8 mouse cellular contexts compared by ENCODE assay signal in the genomic region with DNA sequence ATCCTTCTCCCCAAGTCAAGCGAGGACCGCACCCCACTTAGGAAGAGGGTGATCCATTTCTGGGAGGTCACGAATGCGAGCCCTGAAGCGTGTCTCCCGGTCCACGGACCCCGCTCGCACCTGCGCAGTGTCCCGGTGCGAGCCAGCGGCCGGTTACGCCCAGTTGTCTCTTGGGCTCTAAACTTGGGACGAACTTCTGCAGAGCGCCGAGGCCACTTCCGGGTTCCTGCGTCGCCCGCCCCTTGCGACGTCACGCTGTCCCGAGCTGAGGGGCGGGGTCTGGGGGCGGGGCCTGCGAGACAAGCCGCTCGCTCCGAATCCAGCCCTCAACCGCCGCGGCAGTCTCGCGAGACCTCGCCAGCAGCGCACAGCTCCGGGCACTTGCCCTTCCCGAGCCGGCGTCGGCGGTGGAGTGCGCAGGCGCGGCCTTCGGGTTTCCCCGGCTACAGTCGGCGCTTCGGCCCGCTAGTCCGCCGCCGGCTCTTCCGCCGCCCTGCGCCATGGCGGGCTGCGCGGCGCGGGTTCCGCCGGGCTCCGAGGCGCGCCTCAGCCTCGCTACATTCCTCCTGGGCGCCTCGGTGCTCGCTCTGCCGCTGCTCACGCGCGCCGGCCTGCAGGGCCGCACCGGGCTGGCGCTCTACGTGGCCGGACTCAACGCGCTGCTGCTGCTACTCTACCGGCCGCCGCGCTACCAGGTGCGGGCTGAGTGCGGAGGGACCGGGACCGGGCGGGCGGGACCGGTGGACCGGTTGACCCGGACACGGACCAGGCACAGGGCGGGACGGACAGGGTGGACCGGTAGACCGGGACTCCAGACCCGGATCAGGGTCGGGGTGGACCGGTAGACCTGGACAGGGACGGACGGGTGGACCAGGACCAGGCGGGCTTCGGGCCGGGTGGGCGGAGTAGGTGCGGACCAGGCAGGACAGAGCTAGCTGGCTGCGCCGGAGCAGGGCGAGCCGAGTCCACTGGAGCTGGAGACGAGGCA. TPM values are rescaled to one million over a fixed set of nuclear protein-coding genes. Genes with fewer than 3 reads are reported as not detected.
DNase-seq lines count a peak whose midpoint lies in the region; ATAC-seq and TF ChIP-seq lines count a peak whose summit lies in the region.

A gene (plus strand): TSS at position 354 of the 988 bp plus-strand sequence.

- peak within 1 kb of the TSS; percentile 81 for H3K4me3 ChIP-seq in hindbrain, embryonic 13.5 days

- peak within 1 kb of the TSS; percentile 87 for H3K27ac ChIP-seq in hindbrain, embryonic 13.5 days

- H3K4me2 ChIP-seq in hindbrain, embryonic 13.5 days: peak within 1 kb of the TSS; percentile 91

- peaks cover 44% of the 10 kb centered on the region for H3K4me1 ChIP-seq in hindbrain, embryonic 13.5 days (replicated peaks)

- no peaks in the 10 kb centered on the region for H3K9me3 ChIP-seq in hindbrain, embryonic 13.5 days

- in situ Hi-C loops in Patski (cut with MboI; ENCODE audit: low pct_unique_long_range_greater_than_20kb): no loop called here

- peak; percentile 69 for ATAC-seq in Patski
- peak; percentile 92 for ATAC-seq in hindbrain, embryonic 13.5 days (ENCODE audit: low FRiP score)

- no peaks in the 10 kb centered on the region for H3K27me3 ChIP-seq in Patski
- peaks cover 47% of the 10 kb centered on the region for H3K27me3 ChIP-seq in hindbrain, embryonic 13.5 days

- POLR2A ChIA-PET in Patski (lab: Charles Lee): interaction anchor here (1.1 kb wide), 1 partner anchor 10 kb away, joined by 3 read pairs; no protein-coding TSS in a partner anchor

- under 1% methylated on average over 118 of the region's 119 CpGs for WGBS in hindbrain, embryonic 13.5 days

- TF ChIP-seq CTCF in Patski (IDR thresholded peaks at IDR 0.05): no peak

- CTCF ChIA-PET in Patski (lab: Charles Lee): no interaction called here

- peaks cover 27% of the 10 kb centered on the region for H3K36me3 ChIP-seq in hindbrain, embryonic 13.5 days

- peak within 1 kb of the TSS; percentile 98 for H3K9ac ChIP-seq in hindbrain, embryonic 13.5 days

- peak; percentile 81 for DNase-seq in Patski (ENCODE audit: low read depth, low spot score)
- DNase-seq in cerebellum, postnatal 14 days: peak; percentile 100
- DNase-seq in frontal cortex, postnatal 14 days (ENCODE audit: low spot score in 2 of 2): peak; percentile 96 to 98
- DNase-seq in layer of hippocampus, postnatal 25 days (ENCODE audit: extremely low spot score in 1 of 2, low spot score in 1 of 2): peak; percentile 97 to 98
- peak; percentile 100 for DNase-seq in lung, postnatal 25 days (ENCODE audit: low spot score)
- peak; percentile 99 for DNase-seq in retina, embryonic 14.5 days (ENCODE audit: low spot score)
- DNase-seq in thymus, postnatal 4 days: peak; percentile 100

RNA-seq across cellular contexts. Expression of the gene that starts here (rescaled TPM):
- 42.2 TPM for polyA plus RNA-seq in Patski (2021)
- 17.2 and 18.4 TPM in 2 replicates for polyA plus RNA-seq in hindbrain, embryonic 13.5 days (2015; fragmentation: Nextera tagmentation; extraction: Ambion mirVana)
- total RNA-seq in layer of hippocampus, postnatal 25 days (2021): 10 to 100 TPM; 38.9 to 45.1 TPM

Comparison
In these comparisons a context has a peak if more than half of its experiments do, and no peak if none do; other contexts are left out.
1. Peak in every context shown above with its lines: DNase-seq, ATAC-seq, H3K4me3 ChIP-seq and H3K27ac ChIP-seq.